Mouse (Mus musculus): ENCODE results near the gene Cep152. TPM values are rescaled to one million over a fixed set of nuclear protein-coding genes. Genes with fewer than 3 reads are reported as not detected.

Cep152 gene
- polyA plus RNA-seq, 1 experiment from 2014 or later = 11.4 TPM

DNA sequence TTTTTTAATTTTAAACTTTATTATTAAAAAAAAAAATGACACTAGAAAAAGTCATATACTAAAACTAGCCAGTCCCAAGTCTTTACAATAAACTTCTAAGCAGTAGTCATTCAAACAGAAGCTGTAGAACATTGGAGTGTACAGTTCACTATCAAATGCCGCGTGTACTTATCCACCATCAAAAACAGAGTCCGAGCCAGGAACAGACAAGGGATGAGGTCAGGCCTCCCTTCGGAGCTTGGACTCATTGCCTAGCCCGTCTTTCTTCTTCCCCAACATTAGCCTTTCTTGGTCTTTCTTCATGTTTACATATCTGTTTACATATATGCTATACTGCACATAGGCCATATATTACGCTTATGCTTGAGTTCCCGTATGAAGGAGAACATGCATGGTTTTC lies 9.5 kb downstream of the Cep152 start:
- no peaks in the 10 kb centered on the region for H3K4me1 ChIP-seq (ENCODE audit: control insufficient read depth, insufficient read depth, low read length)
- peaks cover 77% of the 10 kb centered on the region for H3K36me3 ChIP-seq (ENCODE audit: control insufficient read depth, insufficient read depth, low read length)
- no peak overlapping the region for H3K27ac ChIP-seq (ENCODE audit: low read depth, low read length)
- no peak for ATAC-seq (ENCODE audit: low FRiP score, low TSS enrichment)
- no peak overlapping the region for H3K9ac ChIP-seq (ENCODE audit: low read depth, low read length)
- H3K4me3 ChIP-seq (ENCODE audit: low read length) = no peak overlapping the region
- H3K4me2 ChIP-seq (replicated peaks; ENCODE audit: low read depth, low read length) = no peak overlapping the region
- H3K27me3 ChIP-seq (ENCODE audit: control insufficient read depth, insufficient read depth, low read length) = no peaks in the 10 kb centered on the region
- WGBS = 95% methylated on average over 7 of the region's 7 CpGs
- no peaks in the 10 kb centered on the region for H3K9me3 ChIP-seq (ENCODE audit: control insufficient read depth, low read length)

DNA sequence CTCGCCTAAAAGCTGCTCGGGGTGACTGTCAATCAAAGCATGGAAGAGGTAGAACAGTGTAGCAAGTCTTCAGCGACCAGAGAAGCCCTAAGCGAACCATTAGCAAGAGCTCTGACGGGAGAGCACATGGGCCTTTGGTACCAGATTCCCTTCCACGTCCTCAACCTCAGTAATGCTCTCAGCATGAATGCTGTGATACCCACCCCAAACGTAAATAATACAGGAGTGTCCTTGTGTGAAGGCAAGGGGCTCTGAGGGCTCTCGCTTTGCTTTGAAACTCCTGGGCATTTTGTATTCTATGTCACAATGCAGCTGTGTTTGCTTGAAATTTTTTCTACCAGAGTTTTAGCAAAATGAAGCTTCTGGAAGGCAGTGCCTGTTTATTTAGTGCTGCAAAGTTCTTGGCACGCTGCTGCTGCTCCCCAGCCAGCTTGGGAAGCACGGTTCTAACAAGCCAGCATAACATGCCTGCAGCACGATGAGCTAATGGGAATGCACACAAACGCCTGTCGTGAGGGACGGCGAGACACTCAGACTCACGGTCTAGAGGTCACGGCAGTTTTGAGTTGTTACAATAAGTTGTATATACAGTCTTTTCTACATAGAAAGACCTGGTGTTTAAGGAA lies 18.6 kb downstream of the Cep152 start:
- peaks cover 64% of the 10 kb centered on the region for H3K36me3 ChIP-seq (ENCODE audit: control insufficient read depth, insufficient read depth, low read length)
- no peak overlapping the region for H3K9ac ChIP-seq (ENCODE audit: low read depth, low read length)
- H3K9me3 ChIP-seq (ENCODE audit: control insufficient read depth, low read length) = no peaks in the 10 kb centered on the region
- WGBS = 86% methylated on average over 17 of the region's 17 CpGs
- H3K4me1 ChIP-seq (ENCODE audit: control insufficient read depth, insufficient read depth, low read length) = no peaks in the 10 kb centered on the region
- H3K27ac ChIP-seq (ENCODE audit: low read depth, low read length) = no peak overlapping the region
- ATAC-seq (ENCODE audit: low FRiP score, low TSS enrichment) = no peak
- no peak overlapping the region for H3K4me3 ChIP-seq (ENCODE audit: low read length)
- no peaks in the 10 kb centered on the region for H3K27me3 ChIP-seq (ENCODE audit: control insufficient read depth, insufficient read depth, low read length)
- H3K4me2 ChIP-seq (replicated peaks; ENCODE audit: low read depth, low read length) = no peak overlapping the region

DNA sequence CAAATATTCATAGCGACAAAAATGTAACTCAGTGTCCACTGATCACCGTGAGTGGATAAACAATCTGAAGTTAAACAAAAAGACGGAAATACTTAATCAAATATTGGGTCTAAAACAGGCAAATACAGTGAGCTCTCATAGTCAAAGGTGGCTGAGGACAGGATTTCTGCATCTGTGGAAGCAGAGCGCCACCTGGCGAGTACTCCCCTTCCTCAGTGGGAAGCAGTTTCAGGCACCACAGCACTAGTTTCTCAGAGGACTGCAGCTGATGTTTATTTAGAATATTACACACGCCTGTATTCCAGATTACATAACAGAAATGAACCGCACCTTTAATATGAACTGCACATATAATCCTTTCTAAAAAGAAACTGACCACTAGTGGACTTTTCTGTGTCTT lies 20.3 kb downstream of the Cep152 start:
- WGBS = 79% methylated on average over 7 of the region's 7 CpGs
- Histone ChIP-seq H3K36me3 (ENCODE audit: control insufficient read depth, insufficient read depth, low read length) (peaks cover 69% of the 10 kb centered on the region), H3K27ac (ENCODE audit: low read depth, low read length) (no peak overlapping the region), H3K9me3 (ENCODE audit: control insufficient read depth, low read length) (no peaks in the 10 kb centered on the region), H3K4me3 (ENCODE audit: low read length) (no peak overlapping the region), H3K27me3 (ENCODE audit: control insufficient read depth, insufficient read depth, low read length) (no peaks in the 10 kb centered on the region), H3K4me1 (ENCODE audit: control insufficient read depth, insufficient read depth, low read length) (no peaks in the 10 kb centered on the region), H3K9ac (ENCODE audit: low read depth, low read length) (no peak overlapping the region), H3K4me2 (replicated peaks; ENCODE audit: low read depth, low read length) (no peak overlapping the region)
- no peak; the same call in 1 of the 2 replicates for ATAC-seq (ENCODE audit: low FRiP score, low TSS enrichment)

DNA sequence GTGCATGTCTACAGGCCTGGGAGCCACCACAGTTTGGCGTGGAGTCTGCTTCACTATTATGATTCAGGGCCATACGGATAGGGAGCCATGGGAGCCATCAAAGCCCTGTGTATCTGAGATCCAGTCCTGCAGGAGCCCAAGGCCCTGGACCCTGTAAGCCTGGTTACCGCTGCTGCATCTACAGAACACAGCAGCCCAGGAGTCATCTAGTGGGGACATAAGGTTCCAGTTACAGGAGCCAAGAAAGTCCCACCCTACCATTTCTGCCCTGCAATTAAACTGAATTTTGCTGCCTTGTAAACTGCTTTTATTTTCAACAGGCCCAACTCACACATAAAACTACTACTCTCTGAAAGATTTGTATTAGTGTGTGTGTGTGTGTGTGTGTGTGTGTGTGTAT lies 21.9 kb downstream of the Cep152 start:
- no peak overlapping the region for H3K27ac ChIP-seq (ENCODE audit: low read depth, low read length)
- no peak overlapping the region for H3K4me2 ChIP-seq (replicated peaks; ENCODE audit: low read depth, low read length)
- no peaks in the 10 kb centered on the region for H3K27me3 ChIP-seq (ENCODE audit: control insufficient read depth, insufficient read depth, low read length)
- peaks cover 74% of the 10 kb centered on the region for H3K36me3 ChIP-seq (ENCODE audit: control insufficient read depth, insufficient read depth, low read length)
- no peak overlapping the region for H3K4me3 ChIP-seq (ENCODE audit: low read length)
- ATAC-seq (ENCODE audit: low FRiP score, low TSS enrichment) = no peak
- H3K9ac ChIP-seq (ENCODE audit: low read depth, low read length) = no peak overlapping the region
- WGBS = 94% methylated on average over 3 of the region's 3 CpGs
- H3K4me1 ChIP-seq (ENCODE audit: control insufficient read depth, insufficient read depth, low read length) = no peaks in the 10 kb centered on the region
- no peaks in the 10 kb centered on the region for H3K9me3 ChIP-seq (ENCODE audit: control insufficient read depth, low read length)

DNA sequence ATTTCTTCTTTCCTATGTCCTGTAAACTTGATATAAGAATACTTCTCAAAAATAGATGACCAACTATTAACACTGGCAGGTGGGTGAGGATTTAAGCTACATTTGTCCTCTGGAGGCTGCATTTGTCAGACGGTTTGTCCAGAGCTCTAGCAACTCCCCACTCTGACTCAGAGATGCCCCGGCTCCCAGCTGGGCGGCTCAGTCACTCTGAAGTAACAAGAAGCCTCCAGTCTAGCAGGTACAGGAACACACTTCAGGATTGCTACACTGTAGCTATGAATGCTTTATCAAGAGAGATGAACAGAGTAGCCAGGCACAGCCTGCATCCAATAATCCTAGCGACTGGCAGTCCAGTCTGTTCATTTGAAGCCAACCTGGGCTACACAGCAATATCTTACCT lies 26.0 kb downstream of the Cep152 start:
- Histone ChIP-seq H3K4me1 (ENCODE audit: control insufficient read depth, insufficient read depth, low read length) (no peaks in the 10 kb centered on the region), H3K9ac (ENCODE audit: low read depth, low read length) (no peak overlapping the region), H3K36me3 (ENCODE audit: control insufficient read depth, insufficient read depth, low read length) (peaks cover 75% of the 10 kb centered on the region), H3K9me3 (ENCODE audit: control insufficient read depth, low read length) (no peaks in the 10 kb centered on the region), H3K4me2 (replicated peaks; ENCODE audit: low read depth, low read length) (no peak overlapping the region), H3K27me3 (ENCODE audit: control insufficient read depth, insufficient read depth, low read length) (no peaks in the 10 kb centered on the region), H3K27ac (ENCODE audit: low read depth, low read length) (no peak overlapping the region), H3K4me3 (ENCODE audit: low read length) (no peak overlapping the region)
- WGBS = 82% methylated on average over 4 of the region's 4 CpGs
- no peak for ATAC-seq (ENCODE audit: low FRiP score, low TSS enrichment)

DNA sequence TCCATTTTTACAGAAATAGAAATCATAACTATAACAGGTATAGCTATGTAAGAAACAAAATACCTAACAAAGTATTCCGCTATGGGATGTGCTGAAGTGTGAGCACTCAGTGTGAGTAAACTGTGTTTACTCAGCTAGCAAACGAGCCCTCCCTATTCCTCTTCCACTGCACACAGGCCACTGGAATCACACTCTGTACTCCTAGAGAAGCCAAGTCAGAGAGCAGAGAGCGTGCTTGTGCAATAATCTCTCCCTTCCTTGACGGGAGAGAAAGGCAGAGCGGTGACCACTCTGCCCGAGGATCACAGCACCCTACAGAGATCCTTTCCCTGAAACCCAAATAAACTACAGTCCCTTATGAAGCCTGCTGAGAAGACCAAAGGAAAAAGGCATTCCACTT lies 26.7 kb downstream of the Cep152 start:
- Histone ChIP-seq H3K4me3 (ENCODE audit: low read length) (no peak overlapping the region), H3K4me1 (ENCODE audit: control insufficient read depth, insufficient read depth, low read length) (no peaks in the 10 kb centered on the region), H3K4me2 (replicated peaks; ENCODE audit: low read depth, low read length) (no peak overlapping the region), H3K27ac (ENCODE audit: low read depth, low read length) (no peak overlapping the region), H3K9me3 (ENCODE audit: control insufficient read depth, low read length) (no peaks in the 10 kb centered on the region), H3K36me3 (ENCODE audit: control insufficient read depth, insufficient read depth, low read length) (peaks cover 76% of the 10 kb centered on the region), H3K9ac (ENCODE audit: low read depth, low read length) (no peak overlapping the region), H3K27me3 (ENCODE audit: control insufficient read depth, insufficient read depth, low read length) (no peaks in the 10 kb centered on the region)
- ATAC-seq (ENCODE audit: low FRiP score, low TSS enrichment) = no peak
- WGBS = 86% methylated on average over 6 of the region's 6 CpGs

DNA sequence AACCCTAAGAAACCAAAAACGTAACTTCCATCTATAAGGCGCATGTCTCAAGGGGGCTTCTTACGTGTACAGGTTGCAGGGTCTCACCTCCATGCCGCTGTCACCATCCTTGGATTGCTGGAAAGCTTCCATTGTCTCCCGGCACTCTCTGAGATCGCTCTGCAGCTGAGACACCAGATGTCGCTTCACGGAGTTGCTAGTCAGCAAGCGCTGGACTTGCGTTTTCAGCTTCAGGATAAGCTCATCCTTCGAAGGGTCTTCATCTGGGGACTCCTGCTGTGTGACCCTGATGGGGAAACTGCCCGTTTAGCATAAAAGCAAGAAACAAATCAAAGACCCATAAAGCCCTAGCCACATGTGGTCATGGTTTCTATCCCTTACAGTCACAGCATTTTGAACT lies 30.1 kb downstream of the Cep152 start:
- WGBS = 91% methylated on average over 12 of the region's 12 CpGs
- H3K4me3 ChIP-seq (ENCODE audit: low read length) = no peak overlapping the region
- no peaks in the 10 kb centered on the region for H3K4me1 ChIP-seq (ENCODE audit: control insufficient read depth, insufficient read depth, low read length)
- H3K27me3 ChIP-seq (ENCODE audit: control insufficient read depth, insufficient read depth, low read length) = no peaks in the 10 kb centered on the region
- no peak overlapping the region for H3K9ac ChIP-seq (ENCODE audit: low read depth, low read length)
- no peak overlapping the region for H3K27ac ChIP-seq (ENCODE audit: low read depth, low read length)
- ATAC-seq (ENCODE audit: low FRiP score, low TSS enrichment) = no peak
- peaks cover 59% of the 10 kb centered on the region for H3K36me3 ChIP-seq (ENCODE audit: control insufficient read depth, insufficient read depth, low read length)
- no peaks in the 10 kb centered on the region for H3K9me3 ChIP-seq (ENCODE audit: control insufficient read depth, low read length)
- H3K4me2 ChIP-seq (replicated peaks; ENCODE audit: low read depth, low read length) = no peak overlapping the region

DNA sequence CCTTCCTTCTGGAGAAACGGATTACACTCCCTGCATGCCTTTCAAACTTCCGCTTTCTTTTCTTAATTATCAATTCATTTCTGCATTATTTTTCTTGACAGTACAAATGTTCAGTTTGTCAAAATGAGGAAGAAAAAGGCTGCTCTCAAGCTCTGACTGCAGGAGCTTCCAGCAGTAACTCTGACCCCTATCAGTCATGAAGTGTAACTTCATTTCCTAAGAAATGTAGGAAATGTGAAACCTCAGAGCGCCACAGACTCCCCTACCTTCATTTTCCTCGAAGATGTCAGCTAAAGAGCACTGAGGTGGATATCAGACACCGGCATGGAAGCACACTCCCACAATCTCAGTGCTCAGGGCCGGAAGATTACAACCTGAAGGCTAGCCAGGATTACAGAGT lies 30.8 kb downstream of the Cep152 start:
- Histone ChIP-seq H3K9me3 (ENCODE audit: control insufficient read depth, low read length) (no peaks in the 10 kb centered on the region), H3K27me3 (ENCODE audit: control insufficient read depth, insufficient read depth, low read length) (no peaks in the 10 kb centered on the region), H3K36me3 (ENCODE audit: control insufficient read depth, insufficient read depth, low read length) (peaks cover 61% of the 10 kb centered on the region), H3K4me2 (replicated peaks; ENCODE audit: low read depth, low read length) (no peak overlapping the region), H3K9ac (ENCODE audit: low read depth, low read length) (no peak overlapping the region), H3K4me3 (ENCODE audit: low read length) (no peak overlapping the region), H3K27ac (ENCODE audit: low read depth, low read length) (no peak overlapping the region), H3K4me1 (ENCODE audit: control insufficient read depth, insufficient read depth, low read length) (no peaks in the 10 kb centered on the region)
- peak; percentile 46; the same call in 1 of the 2 replicates for ATAC-seq (ENCODE audit: low FRiP score, low TSS enrichment)
- 66% methylated on average over 6 of the region's 6 CpGs for WGBS

DNA sequence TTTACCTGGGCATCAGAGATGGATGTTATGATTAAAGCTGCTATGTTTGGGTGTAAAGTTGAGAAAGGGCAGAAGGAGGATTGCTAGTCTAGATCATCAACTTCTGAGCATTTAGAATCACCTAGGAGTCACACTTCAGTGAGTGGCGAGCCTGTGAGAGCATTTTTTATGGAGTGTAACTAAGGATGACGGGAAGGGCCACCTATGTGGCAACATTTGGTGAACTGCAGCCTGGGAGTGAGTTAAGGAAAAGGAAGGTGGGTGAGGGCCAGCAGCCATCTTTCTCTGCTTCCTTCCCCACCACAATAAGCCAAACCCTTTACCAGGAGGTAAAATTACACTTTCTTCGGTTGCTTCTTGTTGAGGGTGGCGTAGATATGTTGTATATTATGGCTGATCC lies 33.0 kb downstream of the Cep152 start:
- 68% methylated on average over 4 of the region's 4 CpGs for WGBS

More for the DNA sequence above, 33.0 kb downstream of the Cep152 start:
- H3K9me3 ChIP-seq (ENCODE audit: control insufficient read depth, low read length) = no peaks in the 10 kb centered on the region
- ATAC-seq (ENCODE audit: low FRiP score, low TSS enrichment) = no peak
- H3K9ac ChIP-seq (ENCODE audit: low read depth, low read length) = no peak overlapping the region
- no peak overlapping the region for H3K4me3 ChIP-seq (ENCODE audit: low read length)
- no peak overlapping the region for H3K4me2 ChIP-seq (replicated peaks; ENCODE audit: low read depth, low read length)
- H3K4me1 ChIP-seq (ENCODE audit: control insufficient read depth, insufficient read depth, low read length) = no peaks in the 10 kb centered on the region
- no peaks in the 10 kb centered on the region for H3K27me3 ChIP-seq (ENCODE audit: control insufficient read depth, insufficient read depth, low read length)
- no peak overlapping the region for H3K27ac ChIP-seq (ENCODE audit: low read depth, low read length)
- H3K36me3 ChIP-seq (ENCODE audit: control insufficient read depth, insufficient read depth, low read length) = peaks cover 64% of the 10 kb centered on the region
